Mouse (Mus musculus) heart, embryonic 16.5 days (tissue): Measurements from ENCODE around the gene Pde6d. TPM values are rescaled to one million over a fixed set of nuclear protein-coding genes. Genes with fewer than 3 reads are reported as not detected.
A peak's percentile ranks its signal among the peaks of the same experiment; 100 is the strongest.

ENCODE experiments used
- ATAC-seq: fragments of 200-750 bp; cut with Nextera tagmentation; replicated peaks from 2 replicates; pipeline ENCODE4 v1.8.0; 2017; ENCODE audit warnings: moderate number of reproducible peaks; ENCODE audit not compliant: insufficient read depth, low FRiP score; ENCODE audit errors: extremely low read depth
- H3K27ac ChIP-seq: fragments of 300-500 bp; sonication (generic); 2 replicates; pipeline ENCODE4 v1.5.1; 2014; ENCODE audit warnings: mild to moderate bottlenecking, low read length, control low read depth, moderate library complexity
- H3K27me3 ChIP-seq: fragments of 300-500 bp; sonication (generic); 2 replicates; pipeline ENCODE4 v1.6.1; 2014; ENCODE audit warnings: low read length, mixed read lengths; ENCODE audit not compliant: control insufficient read depth, insufficient read depth
- H3K36me3 ChIP-seq: fragments of 300-500 bp; sonication (generic); 2 replicates; pipeline ENCODE4 v1.6.1; 2014; ENCODE audit not compliant: control insufficient read depth, insufficient read depth
- H3K4me1 ChIP-seq: fragments of 300-500 bp; sonication (generic); 2 replicates; pipeline ENCODE4 v1.6.1; 2014; ENCODE audit warnings: low read length, mixed read lengths; ENCODE audit not compliant: control insufficient read depth, insufficient read depth
- H3K4me2 ChIP-seq: fragments of 300-500 bp; sonication (generic); 2 replicates; pipeline ENCODE4 v1.6.1; 2014; ENCODE audit warnings: low read depth, mild to moderate bottlenecking, control low read depth, low read length
- H3K4me3 ChIP-seq: fragments of 300-500 bp; sonication (generic); 2 replicates; pipeline ENCODE4 v1.5.1; 2014; ENCODE audit warnings: mild to moderate bottlenecking, control low read depth, low read length
- H3K9ac ChIP-seq: fragments of 300-500 bp; sonication (generic); 2 replicates; pipeline ENCODE4 v1.6.1; 2014; ENCODE audit warnings: low read length, control low read depth
- H3K9me3 ChIP-seq: fragments of 300-500 bp; sonication (generic); replicated peaks from 2 replicates; pipeline ENCODE4 v1.6.1; 2016; ENCODE audit warnings: low read length; ENCODE audit not compliant: control insufficient read depth
- WGBS: fragments of 180-500 bp; shearing (Covaris S2); extraction: QIAGEN DNeasy Blood & Tissue Kit; methylation state at CpG from one replicate; pipeline ENCODE4 v1.1.7; 2014; 5-methylcytosine and 5-hydroxymethylcytosine counted together
- polyA plus RNA-seq: library from polyadenylated mRNA; unstranded; fragments of >200 nt; fragmentation: Nextera tagmentation; extraction: Ambion mirVana; gene quantifications from 2 replicates; pipeline ENCODE4 v1.2.1, GENCODE M21; 2015

The Pde6d gene
- polyA plus RNA-seq, 1 experiment from 2014 or later = 60.5 TPM

GRCm38 (mm10) chr1:86497986-86498385, 84.4 kb downstream of the Pde6d start:
- H3K36me3 ChIP-seq = no peaks in the 10 kb centered on the region
- no peak overlapping the region for H3K4me2 ChIP-seq
- no peaks in the 10 kb centered on the region for H3K27me3 ChIP-seq
- H3K9ac ChIP-seq = peak overlapping the region; percentile 40
- no peaks in the 10 kb centered on the region for H3K9me3 ChIP-seq
- peak overlapping the region; percentile 71 for H3K27ac ChIP-seq
- ATAC-seq = no peak
- H3K4me3 ChIP-seq = no peak overlapping the region
- peaks cover 46% of the 10 kb centered on the region for H3K4me1 ChIP-seq
- WGBS = 41% methylated on average over 3 of the region's 3 CpGs

GRCm38 (mm10) chr1:86497361-86497760, 85.1 kb downstream of the Pde6d start:
- 65% methylated on average over 5 of the region's 5 CpGs for WGBS
- Histone ChIP-seq H3K4me1 (peaks cover 45% of the 10 kb centered on the region), H3K36me3 (no peaks in the 10 kb centered on the region), H3K27me3 (no peaks in the 10 kb centered on the region), H3K4me2 (no peak overlapping the region), H3K4me3 (no peak overlapping the region), H3K9ac (peak overlapping the region; percentile 40), H3K9me3 (no peaks in the 10 kb centered on the region), H3K27ac (peak overlapping the region; percentile 71)
- no peak for ATAC-seq

GRCm38 (mm10) chr1:86496340-86496739, 86.1 kb downstream of the Pde6d start:
- Histone ChIP-seq H3K4me2 (no peak overlapping the region), H3K27ac (no peak overlapping the region), H3K9me3 (no peaks in the 10 kb centered on the region), H3K27me3 (no peaks in the 10 kb centered on the region), H3K9ac (no peak overlapping the region), H3K4me1 (peaks cover 46% of the 10 kb centered on the region), H3K36me3 (no peaks in the 10 kb centered on the region), H3K4me3 (no peak overlapping the region)
- no peak for ATAC-seq
- 94% methylated on average over 4 of the region's 4 CpGs for WGBS

- WGBS = 77% methylated on average over 3 of the region's 3 CpGs
- no peak overlapping the region for H3K4me2 ChIP-seq
- peaks cover 37% of the 10 kb centered on the region for H3K4me1 ChIP-seq
- no peak overlapping the region for H3K9ac ChIP-seq
- H3K36me3 ChIP-seq = no peaks in the 10 kb centered on the region
- no peak overlapping the region for H3K4me3 ChIP-seq
- ATAC-seq = no peak
- H3K27ac ChIP-seq = no peak overlapping the region
- H3K9me3 ChIP-seq = no peaks in the 10 kb centered on the region
- no peaks in the 10 kb centered on the region for H3K27me3 ChIP-seq
Observed at GRCm38 (mm10) chr1:86493783-86494182, 88.6 kb downstream of the Pde6d start.

Other genes starting within 250 kb of the Pde6d start
- gene Ncl, start 223.2 kb downstream of the Pde6d start, polyA plus RNA-seq = 230 and 276 TPM in 2 replicates
- not detected in 2 replicates for gene Nmur1, start 156.4 kb downstream of the Pde6d start, polyA plus RNA-seq
- not detected in 2 replicates for gene Tex44, start 156.3 kb downstream of the Pde6d start, polyA plus RNA-seq
- gene Ptma, start 55.9 kb downstream of the Pde6d start, polyA plus RNA-seq = 702 and 1,064 TPM in 2 replicates
- gene Cops7b, start 275 bp upstream of the Pde6d start, polyA plus RNA-seq = 24.1 and 26.0 TPM in 2 replicates
- 1.2 and 1.4 TPM in 2 replicates for gene Nppc, start 87.9 kb upstream of the Pde6d start, polyA plus RNA-seq
- gene Dis3l2, start 121.2 kb upstream of the Pde6d start, polyA plus RNA-seq = 16.6 and 17.0 TPM in 2 replicates